Mouse (Mus musculus) limb, embryonic 10.5 days (tissue): ENCODE data around the gene Pou1f1. TPM values are rescaled to one million over a fixed set of nuclear protein-coding genes. Genes with fewer than 3 reads are reported as not detected.

Source experiments
- DNase-seq: peaks from one replicate; pipeline ENCODE4 v3.0.0-alpha.2; 2017; ENCODE audit warnings: low spot score
- H3K27ac ChIP-seq: fragments of 300-500 bp; sonication (generic); 2 replicates; pipeline ENCODE4 v1.5.1; 2016; ENCODE audit warnings: mild to moderate bottlenecking
- H3K27me3 ChIP-seq: fragments of 300-500 bp; sonication (generic); 2 replicates; pipeline ENCODE4 v1.6.1; 2016; ENCODE audit warnings: low read depth, mild to moderate bottlenecking; ENCODE audit not compliant: poor library complexity, severe bottlenecking
- H3K36me3 ChIP-seq: fragments of 300-500 bp; sonication (generic); 2 replicates; pipeline ENCODE4 v1.6.1; 2016; ENCODE audit warnings: mild to moderate bottlenecking, moderate library complexity
- H3K4me1 ChIP-seq: fragments of 300-500 bp; sonication (generic); 2 replicates; pipeline ENCODE4 v1.6.1; 2016
- H3K4me3 ChIP-seq: fragments of 300-500 bp; sonication (generic); 2 replicates; pipeline ENCODE4 v1.5.1; 2016; ENCODE audit warnings: mild to moderate bottlenecking, moderate library complexity
- H3K9me3 ChIP-seq: fragments of 300-500 bp; sonication (generic); replicated peaks from 2 replicates; pipeline ENCODE4 v1.6.1; 2016; ENCODE audit warnings: mild to moderate bottlenecking
- WGBS: fragments of 180-500 bp; shearing (Covaris S2); methylation state at CpG from one replicate; pipeline ENCODE4 v1.1.7; 2016; 5-methylcytosine and 5-hydroxymethylcytosine counted together
- polyA plus RNA-seq: library from polyadenylated mRNA; unstranded; fragments of >200 nt; fragmentation: Nextera tagmentation; extraction: Ambion mirVana; gene quantifications from 2 replicates; pipeline ENCODE4 v1.2.1, GENCODE M21; 2016

Pou1f1 gene
- polyA plus RNA-seq, 1 experiment from 2014 or later = not detected

DNA sequence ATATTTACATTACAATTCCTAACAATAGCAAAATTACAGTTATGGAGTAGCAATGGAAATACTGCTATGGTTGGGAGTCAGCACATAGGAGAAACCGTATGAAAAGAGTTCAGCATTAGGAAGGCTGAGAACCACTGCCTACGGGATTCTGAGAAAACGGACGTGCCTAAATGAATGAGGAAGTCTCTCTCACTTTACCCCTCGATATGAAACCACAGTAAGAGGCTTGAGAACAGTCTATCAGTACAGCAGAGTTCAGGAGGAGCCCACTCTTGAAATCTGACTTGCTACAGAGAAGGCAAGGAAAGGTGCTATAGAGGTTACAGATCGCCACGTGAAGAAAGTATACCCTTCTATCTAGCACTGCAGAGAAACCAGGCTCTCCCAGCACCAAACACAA is 28.6 kb downstream of the Pou1f1 start:
- WGBS = 91% methylated on average over 7 of the region's 7 CpGs
- H3K9me3 ChIP-seq = no peaks in the 10 kb centered on the region
- H3K4me3 ChIP-seq = no peak overlapping the region
- no peaks in the 10 kb centered on the region for H3K4me1 ChIP-seq
- no peak overlapping the region for H3K27ac ChIP-seq
- H3K27me3 ChIP-seq = no peaks in the 10 kb centered on the region
- H3K36me3 ChIP-seq = peaks cover 7% of the 10 kb centered on the region; the same call in 1 of the 2 replicates
- DNase-seq = no peak

DNA sequence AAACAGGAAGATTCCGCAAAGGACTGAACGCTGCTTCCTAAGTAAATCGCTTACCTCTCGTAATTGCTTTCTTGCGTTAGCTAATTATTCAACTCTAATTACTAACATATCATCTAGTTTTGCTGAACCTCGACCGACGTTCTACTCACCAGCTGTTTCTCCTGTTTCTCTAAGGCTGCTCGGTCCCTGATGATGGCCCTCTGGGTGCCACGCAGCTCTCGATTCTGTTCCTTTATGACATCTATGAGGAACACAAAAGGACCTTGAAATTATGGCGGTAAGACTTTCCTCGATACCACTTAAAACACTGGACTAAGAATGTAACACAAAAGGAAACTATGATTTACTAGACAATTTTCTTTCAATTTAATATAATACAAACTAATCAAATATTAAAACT is 30.5 kb downstream of the Pou1f1 start:
- Histone ChIP-seq H3K9me3 (no peaks in the 10 kb centered on the region), H3K36me3 (no peaks in the 10 kb centered on the region), H3K4me3 (no peak overlapping the region), H3K27me3 (no peaks in the 10 kb centered on the region), H3K4me1 (no peaks in the 10 kb centered on the region), H3K27ac (no peak overlapping the region)
- DNase-seq = no peak
- WGBS = 77% methylated on average over 13 of the region's 13 CpGs

DNA sequence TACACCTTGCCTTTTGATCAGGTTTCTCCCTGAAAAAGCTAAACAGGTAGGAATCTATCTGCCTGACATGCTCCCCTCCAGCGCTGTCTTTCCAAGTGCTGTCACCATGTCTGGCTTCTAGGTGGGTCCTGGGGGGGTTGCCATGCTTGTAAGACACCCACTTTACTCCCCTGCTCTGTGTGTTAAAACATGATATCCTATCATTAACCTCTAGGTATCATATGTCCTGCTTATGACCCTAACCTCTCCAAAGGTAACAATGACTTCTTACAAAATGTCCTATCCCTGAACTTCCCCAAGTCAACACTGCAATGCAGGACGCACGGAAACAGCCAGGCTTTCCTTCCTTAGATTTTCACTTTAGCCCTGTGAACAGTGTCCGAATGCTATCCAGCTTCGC is 34.0 kb downstream of the Pou1f1 start:
- no peaks in the 10 kb centered on the region for H3K27me3 ChIP-seq
- WGBS = 92% methylated on average over 5 of the region's 5 CpGs
- DNase-seq = no peak
- H3K9me3 ChIP-seq = no peaks in the 10 kb centered on the region
- no peak overlapping the region for H3K27ac ChIP-seq
- H3K36me3 ChIP-seq = peaks cover 3% of the 10 kb centered on the region; the same call in 1 of the 2 replicates
- H3K4me1 ChIP-seq = no peaks in the 10 kb centered on the region
- no peak overlapping the region for H3K4me3 ChIP-seq

GRCm38 (mm10) chr16:65557369-65557768 is 37.1 kb downstream of the Pou1f1 start:
- no peak overlapping the region for H3K27ac ChIP-seq
- no peaks in the 10 kb centered on the region for H3K27me3 ChIP-seq
- no peak for DNase-seq
- peaks cover 8% of the 10 kb centered on the region; the same call in 1 of the 2 replicates for H3K4me1 ChIP-seq
- no peak overlapping the region for H3K4me3 ChIP-seq
- H3K36me3 ChIP-seq = peaks cover 3% of the 10 kb centered on the region; the same call in 1 of the 2 replicates
- 73% methylated on average over 5 of the region's 5 CpGs for WGBS
- no peaks in the 10 kb centered on the region for H3K9me3 ChIP-seq

GRCm38 (mm10) chr16:65559591-65559990 is 39.3 kb downstream of the Pou1f1 start:
- Histone ChIP-seq H3K27ac (no peak overlapping the region), H3K27me3 (no peaks in the 10 kb centered on the region), H3K9me3 (no peaks in the 10 kb centered on the region), H3K4me3 (no peak overlapping the region), H3K36me3 (peaks cover 3% of the 10 kb centered on the region; the same call in 1 of the 2 replicates), H3K4me1 (peaks cover 16% of the 10 kb centered on the region)
- DNase-seq = no peak
- 91% methylated on average over 2 of the region's 2 CpGs for WGBS

DNA sequence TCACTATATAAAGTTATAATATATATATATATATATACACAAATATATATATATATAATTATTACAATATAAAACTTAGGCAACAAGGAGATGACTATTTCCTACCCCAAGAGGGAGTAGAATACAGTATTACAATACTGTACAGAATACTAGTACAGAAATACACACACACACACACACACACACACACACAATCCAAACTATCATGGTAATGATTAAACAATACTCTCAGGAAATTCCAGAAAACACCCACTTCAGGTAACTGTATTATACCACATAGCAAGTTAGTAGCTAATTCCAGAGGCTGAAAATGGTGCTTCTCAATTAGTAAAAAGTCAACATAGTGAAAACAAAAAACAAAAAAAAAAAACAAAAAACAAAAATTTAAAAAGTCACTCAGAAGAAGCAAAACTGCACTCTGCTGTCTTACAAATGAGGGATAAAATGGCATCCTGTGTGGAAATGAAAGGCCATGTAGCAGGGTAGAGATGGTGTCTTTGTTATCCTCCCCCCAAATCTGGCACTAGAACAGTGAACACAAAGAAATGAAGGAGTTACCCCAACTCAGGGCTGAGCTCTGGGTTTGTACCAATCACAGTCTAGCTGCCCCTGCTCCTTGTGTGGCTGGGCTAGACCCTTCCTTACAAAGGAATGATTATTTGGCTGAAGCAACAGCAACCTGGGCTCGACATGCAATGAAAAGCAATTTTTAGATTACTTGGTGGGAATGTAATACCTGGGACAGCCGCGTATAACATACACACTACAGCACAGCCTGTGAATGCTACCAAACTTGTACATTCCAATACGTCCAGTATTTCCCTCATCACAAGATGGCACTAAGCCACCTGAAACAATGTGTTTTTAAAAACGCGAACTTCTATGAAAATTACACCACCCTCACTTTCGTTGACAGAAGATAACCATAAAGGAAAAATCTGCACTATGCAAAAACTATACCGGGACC is 41.0 kb downstream of the Pou1f1 start:
- Histone ChIP-seq H3K4me3 (peak overlapping the region; percentile 96), H3K4me1 (peaks cover 16% of the 10 kb centered on the region), H3K27ac (peak overlapping the region; percentile 91; the same call in 1 of the 2 replicates), H3K27me3 (no peaks in the 10 kb centered on the region), H3K36me3 (peaks cover 3% of the 10 kb centered on the region; the same call in 1 of the 2 replicates), H3K9me3 (no peaks in the 10 kb centered on the region)
- WGBS = 21% methylated on average over 8 of the region's 8 CpGs
- no peak for DNase-seq

- peaks cover 3% of the 10 kb centered on the region; the same call in 1 of the 2 replicates for H3K36me3 ChIP-seq
- H3K4me1 ChIP-seq = peaks cover 16% of the 10 kb centered on the region
- H3K9me3 ChIP-seq = no peaks in the 10 kb centered on the region
- DNase-seq = peak; percentile 85
- under 1% methylated on average over 69 of the region's 69 CpGs for WGBS
- H3K27me3 ChIP-seq = no peaks in the 10 kb centered on the region
- peak within 1 kb of the TSS; percentile 91 for H3K27ac ChIP-seq
- peak within 1 kb of the TSS; percentile 96 for H3K4me3 ChIP-seq
These were observed 41.9 kb downstream of the Pou1f1 start, which contains the start of gene Chmp2b for GRCm38 (mm10) chr16:65561963-65562863. TSS of gene Chmp2b (minus strand) at chr16:65562726.

GRCm38 (mm10) chr16:65562864-65563206 is 42.5 kb downstream of the Pou1f1 start:
- H3K9me3 ChIP-seq = no peaks in the 10 kb centered on the region

DNA sequence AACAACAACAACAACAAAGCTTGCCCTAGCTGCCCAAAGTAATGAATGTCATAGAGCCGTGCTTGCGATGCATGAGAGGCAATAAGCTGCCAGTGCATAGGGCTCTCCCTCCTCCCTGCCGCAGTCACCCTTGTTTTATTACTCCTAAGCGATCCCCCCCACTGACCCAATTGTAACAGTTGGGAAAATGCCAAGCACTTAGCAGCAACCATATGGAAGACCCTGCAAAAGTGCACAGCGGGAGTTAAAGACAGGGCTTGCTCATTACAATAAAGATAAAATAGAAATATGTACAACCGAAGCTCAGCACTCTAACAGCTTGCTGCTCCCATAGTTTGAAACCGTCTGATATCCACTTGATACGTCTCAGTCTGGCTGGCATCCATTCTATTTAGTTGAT is 44.0 kb downstream of the Pou1f1 start:
- H3K9me3 ChIP-seq = no peaks in the 10 kb centered on the region
- H3K27ac ChIP-seq = no peak overlapping the region
- no peaks in the 10 kb centered on the region for H3K36me3 ChIP-seq
- whole genome bisulfite sequencing = 73% methylated on average over 8 of the region's 8 CpGs
- H3K4me3 ChIP-seq = no peak overlapping the region
- no peaks in the 10 kb centered on the region for H3K27me3 ChIP-seq
- H3K4me1 ChIP-seq = peaks cover 16% of the 10 kb centered on the region
- no peak for DNase-seq

More at GRCm38 (mm10) chr16:65562864-65563206, 42.5 kb downstream of the Pou1f1 start:
- Histone ChIP-seq H3K4me1 (peaks cover 16% of the 10 kb centered on the region), H3K36me3 (peaks cover 3% of the 10 kb centered on the region; the same call in 1 of the 2 replicates), H3K27me3 (no peaks in the 10 kb centered on the region), H3K27ac (peak overlapping the region; percentile 91), H3K4me3 (peak overlapping the region; percentile 96)
- 2% methylated on average over 10 of the region's 10 CpGs for WGBS
- no peak for DNase-seq

- H3K36me3 ChIP-seq = no peaks in the 10 kb centered on the region
- no peak overlapping the region for H3K27ac ChIP-seq
- H3K27me3 ChIP-seq = no peaks in the 10 kb centered on the region
- no peak for DNase-seq
- peaks cover 16% of the 10 kb centered on the region for H3K4me1 ChIP-seq
- no peak overlapping the region for H3K4me3 ChIP-seq
- WGBS = 86% methylated on average over 1 of the region's 1 CpGs
- H3K9me3 ChIP-seq = no peaks in the 10 kb centered on the region
These were observed 44.6 kb downstream of the Pou1f1 start for GRCm38 (mm10) chr16:65564951-65565350.

- no peaks in the 10 kb centered on the region for H3K27me3 ChIP-seq
- DNase-seq = no peak
- H3K4me1 ChIP-seq = 0 out of 2 replicates have a peak, but pooled peaks cover 3% of the 10 kb centered on the region
- H3K27ac ChIP-seq = no peak overlapping the region
- no peaks in the 10 kb centered on the region for H3K9me3 ChIP-seq
- 85% methylated on average over 4 of the region's 4 CpGs for WGBS
- H3K4me3 ChIP-seq = no peak overlapping the region
- no peaks in the 10 kb centered on the region for H3K36me3 ChIP-seq
These were observed 48.5 kb downstream of the Pou1f1 start for GRCm38 (mm10) chr16:65568853-65569252.

- no peaks in the 10 kb centered on the region for H3K4me1 ChIP-seq
- WGBS = 70% methylated on average over 6 of the region's 6 CpGs
- DNase-seq = no peak
These were observed 57.2 kb downstream of the Pou1f1 start for GRCm38 (mm10) chr16:65577298-65578029.

More at GRCm38 (mm10) chr16:65577298-65578029, 57.2 kb downstream of the Pou1f1 start:
- no peak overlapping the region for H3K27ac ChIP-seq
- no peaks in the 10 kb centered on the region for H3K36me3 ChIP-seq
- no peaks in the 10 kb centered on the region for H3K9me3 ChIP-seq
- H3K4me3 ChIP-seq = no peak overlapping the region
- H3K27me3 ChIP-seq = no peaks in the 10 kb centered on the region
